Mouse (Mus musculus) midbrain, embryonic 12.5 days (tissue): ENCODE data around the gene Leprot. TPM values are rescaled to one million over a fixed set of nuclear protein-coding genes. Genes with fewer than 3 reads are reported as not detected.

Source experiments
- ATAC-seq: fragments of 200-750 bp; cut with Nextera tagmentation; 2 replicates; pipeline ENCODE4 v1.8.0; 2017; ENCODE audit warnings: low read depth, moderate TSS enrichment, moderate library complexity; ENCODE audit not compliant: low FRiP score
- H3K27ac ChIP-seq: fragments of 300-500 bp; sonication (generic); replicated peaks from 2 replicates; pipeline ENCODE4 v1.5.1; 2016; ENCODE audit warnings: mild to moderate bottlenecking
- H3K27me3 ChIP-seq: fragments of 300-500 bp; sonication (generic); 2 replicates; pipeline ENCODE4 v1.6.1; 2016; ENCODE audit warnings: mild to moderate bottlenecking
- H3K36me3 ChIP-seq: fragments of 300-500 bp; sonication (generic); 2 replicates; pipeline ENCODE4 v1.6.1; 2016
- H3K4me1 ChIP-seq: fragments of 300-500 bp; sonication (generic); 2 replicates; pipeline ENCODE4 v1.6.1; 2016
- H3K4me2 ChIP-seq: fragments of 300-500 bp; sonication (generic); replicated peaks from 2 replicates; pipeline ENCODE4 v1.6.1; 2016; ENCODE audit warnings: mild to moderate bottlenecking, moderate library complexity
- H3K4me3 ChIP-seq: fragments of 300-500 bp; sonication (generic); 2 replicates; pipeline ENCODE4 v1.5.1; 2016; ENCODE audit warnings: mild to moderate bottlenecking
- H3K9ac ChIP-seq: fragments of 300-500 bp; sonication (generic); replicated peaks from 2 replicates; pipeline ENCODE4 v1.6.1; 2016; ENCODE audit warnings: mild to moderate bottlenecking, moderate library complexity
- H3K9me3 ChIP-seq: fragments of 300-500 bp; sonication (generic); 2 replicates; pipeline ENCODE4 v1.6.1; 2016; ENCODE audit warnings: mild to moderate bottlenecking
- WGBS: fragments of 180-500 bp; shearing (Covaris S2); methylation state at CpG from one replicate; pipeline ENCODE4 v1.1.7; 2016; 5-methylcytosine and 5-hydroxymethylcytosine counted together
- polyA plus RNA-seq: library from polyadenylated mRNA; unstranded; fragments of >200 nt; fragmentation: Nextera tagmentation; extraction: Ambion mirVana; gene quantifications from 2 replicates; pipeline ENCODE4 v1.2.1, GENCODE M21; 2016

The Leprot gene
- polyA plus RNA-seq, 1 experiment from 2014 or later = 72.2 TPM

GRCm38 (mm10) chr4:101699423-101699822 is 51.9 kb downstream of the Leprot start:
- WGBS = 86% methylated on average over 1 of the region's 1 CpGs
- no peaks in the 10 kb centered on the region for H3K36me3 ChIP-seq
- H3K27ac ChIP-seq = no peak overlapping the region
- ATAC-seq = no peak
- H3K4me3 ChIP-seq = no peak overlapping the region
- no peak overlapping the region for H3K9ac ChIP-seq
- H3K4me1 ChIP-seq = no peaks in the 10 kb centered on the region
- no peak overlapping the region for H3K4me2 ChIP-seq
- H3K27me3 ChIP-seq = no peaks in the 10 kb centered on the region
- H3K9me3 ChIP-seq = no peaks in the 10 kb centered on the region

DNA sequence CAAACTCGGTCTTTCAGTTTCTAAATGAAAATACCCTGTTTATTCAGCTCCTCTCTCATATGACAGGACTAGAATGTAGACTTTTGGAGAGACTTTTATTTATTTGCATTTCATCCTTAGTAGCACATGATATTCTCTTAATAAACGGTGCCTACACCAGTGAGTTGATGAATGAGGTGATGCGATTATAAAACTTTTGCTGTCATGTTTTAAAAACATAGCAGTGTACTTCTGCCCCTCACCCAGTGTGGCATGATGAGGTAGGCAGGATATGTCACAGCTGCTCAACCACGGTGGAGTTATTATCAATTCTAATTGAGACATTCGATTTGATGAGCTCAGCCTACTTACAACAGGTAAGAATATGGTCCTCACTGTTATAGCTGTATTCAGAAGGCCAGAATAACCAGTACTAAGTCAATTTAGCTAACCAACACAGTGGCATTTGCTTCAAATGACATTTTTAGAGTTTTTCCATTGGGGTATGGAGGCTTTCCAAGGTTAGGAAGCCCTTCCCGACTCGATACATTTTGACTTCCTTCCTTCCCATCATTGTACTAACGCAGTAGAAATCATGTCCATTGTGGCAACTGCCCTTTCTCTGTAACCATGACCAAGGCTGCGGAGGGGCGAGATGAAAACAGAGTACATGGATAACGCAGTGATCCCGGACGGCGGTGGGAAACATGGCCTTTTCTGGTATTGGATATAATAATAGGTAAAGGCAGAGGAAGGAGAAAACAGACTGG is 53.5 kb downstream of the Leprot start:
- Histone ChIP-seq H3K27me3 (no peaks in the 10 kb centered on the region), H3K4me3 (no peak overlapping the region), H3K9me3 (no peaks in the 10 kb centered on the region), H3K4me2 (no peak overlapping the region), H3K36me3 (no peaks in the 10 kb centered on the region), H3K9ac (no peak overlapping the region), H3K27ac (no peak overlapping the region), H3K4me1 (no peaks in the 10 kb centered on the region)
- 92% methylated on average over 14 of the region's 14 CpGs for WGBS
- no peak for ATAC-seq

DNA sequence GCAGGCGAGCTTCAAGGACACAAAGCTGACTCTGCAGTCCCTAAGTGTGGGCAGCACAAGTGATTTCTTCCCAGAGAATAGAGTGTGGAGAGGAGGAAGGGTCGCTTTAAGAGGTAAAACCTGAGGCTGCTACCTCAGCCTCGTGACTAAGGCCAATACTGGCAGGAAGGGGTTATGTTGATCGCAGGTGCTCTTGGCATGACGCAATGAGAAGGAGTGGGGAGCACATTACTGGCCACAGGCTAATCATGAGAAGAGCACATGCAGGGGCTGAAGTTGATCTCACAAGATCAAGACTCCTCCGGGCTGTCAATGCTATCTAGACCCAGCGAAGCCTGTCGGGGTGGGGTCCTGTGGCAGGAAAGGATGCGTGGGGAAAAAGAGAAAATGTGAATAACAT is 57.8 kb downstream of the Leprot start:
- Histone ChIP-seq H3K36me3 (no peaks in the 10 kb centered on the region), H3K27me3 (no peaks in the 10 kb centered on the region), H3K9me3 (no peaks in the 10 kb centered on the region), H3K4me3 (no peak overlapping the region), H3K4me1 (no peaks in the 10 kb centered on the region), H3K4me2 (no peak overlapping the region), H3K27ac (no peak overlapping the region), H3K9ac (no peak overlapping the region)
- WGBS = 85% methylated on average over 9 of the region's 9 CpGs
- ATAC-seq = no peak

- Histone ChIP-seq H3K27ac (no peak overlapping the region), H3K9ac (no peak overlapping the region), H3K4me3 (no peak overlapping the region), H3K4me2 (no peak overlapping the region), H3K4me1 (no peaks in the 10 kb centered on the region), H3K9me3 (no peaks in the 10 kb centered on the region), H3K36me3 (no peaks in the 10 kb centered on the region), H3K27me3 (no peaks in the 10 kb centered on the region)
- WGBS = 63% methylated on average over 2 of the region's 2 CpGs
- ATAC-seq = no peak
These were observed 59.7 kb downstream of the Leprot start for GRCm38 (mm10) chr4:101707234-101707633.

DNA sequence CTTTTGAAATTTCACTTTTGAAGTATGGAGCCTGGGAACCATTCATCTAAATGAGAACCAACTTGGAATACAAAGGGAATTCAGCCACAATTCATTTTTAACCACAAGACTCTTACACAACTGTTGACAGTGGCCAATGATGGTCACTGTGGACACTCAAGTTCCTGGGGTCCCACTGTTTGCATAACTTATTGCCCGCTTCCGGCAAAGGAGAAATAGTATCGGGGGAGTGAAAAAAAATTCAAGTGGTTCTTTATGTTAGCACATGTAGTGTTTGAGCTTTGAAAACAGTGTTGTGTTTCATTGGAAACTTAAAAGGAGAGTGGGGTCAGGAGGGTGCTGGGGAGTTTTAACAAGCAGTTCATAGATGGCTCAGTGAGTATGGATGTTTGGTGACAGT is 60.4 kb downstream of the Leprot start:
- Histone ChIP-seq H3K4me3 (no peak overlapping the region), H3K27ac (no peak overlapping the region), H3K9me3 (no peaks in the 10 kb centered on the region), H3K4me1 (no peaks in the 10 kb centered on the region), H3K36me3 (no peaks in the 10 kb centered on the region), H3K4me2 (no peak overlapping the region), H3K27me3 (no peaks in the 10 kb centered on the region), H3K9ac (no peak overlapping the region)
- WGBS = 74% methylated on average over 3 of the region's 3 CpGs
- ATAC-seq = no peak

Other genes with a start within 250 kb of the Leprot start
- 16.5 and 16.8 TPM in 2 replicates for gene Ak4, start 228.4 kb upstream of the Leprot start, polyA plus RNA-seq
- 10.7 and 11.7 TPM in 2 replicates for gene Dnajc6, start 151.1 kb upstream of the Leprot start, polyA plus RNA-seq
- 2.7 and 4.2 TPM in 2 replicates for gene Lepr, start 69.7 kb downstream of the Leprot start, polyA plus RNA-seq
- not detected in 2 replicates for gene B020004J07Rik, start 196.3 kb downstream of the Leprot start, polyA plus RNA-seq
- not detected in 2 replicates for gene C130073F10Rik, start 246.1 kb downstream of the Leprot start, polyA plus RNA-seq